Mouse (Mus musculus) ovary, postnatal 10 days (tissue): Measurements from ENCODE around the gene Comt.
A peak's percentile ranks its signal among the peaks of the same experiment; 100 is the strongest.

Experiments
- DNase-seq: peaks from one replicate; pipeline ENCODE4 v3.0.0; 2022; ENCODE audit warnings: low spot score

Gene Comt

DNA sequence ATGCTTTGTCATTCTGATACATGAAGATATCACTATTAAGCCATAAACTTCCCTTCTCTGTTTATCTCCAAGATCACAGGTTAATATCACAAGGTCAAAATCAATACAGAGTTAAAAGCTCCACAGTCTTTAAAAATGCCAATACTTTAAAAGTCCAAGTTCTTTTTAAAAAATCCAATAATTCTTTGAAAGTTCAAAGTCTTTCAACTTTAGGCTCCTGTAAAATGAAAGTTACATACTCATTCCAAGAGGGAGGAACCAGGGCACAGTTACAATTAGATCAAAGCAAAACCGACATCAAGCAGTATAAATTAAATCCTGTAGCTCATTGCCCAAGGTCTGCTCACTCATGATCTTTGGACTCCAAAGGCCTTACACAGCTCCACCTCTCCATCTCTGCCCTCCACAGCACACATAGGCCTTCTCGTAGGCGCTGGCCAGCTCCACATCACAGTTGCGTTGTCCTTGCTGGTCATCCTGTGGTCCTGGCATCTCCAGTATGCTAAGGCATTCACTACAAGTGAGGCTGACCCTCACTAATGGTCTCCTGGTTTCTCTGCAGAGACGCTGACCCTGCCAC lies 6.8 kb upstream of the Comt start:
- DNase-seq = no peak

DNA sequence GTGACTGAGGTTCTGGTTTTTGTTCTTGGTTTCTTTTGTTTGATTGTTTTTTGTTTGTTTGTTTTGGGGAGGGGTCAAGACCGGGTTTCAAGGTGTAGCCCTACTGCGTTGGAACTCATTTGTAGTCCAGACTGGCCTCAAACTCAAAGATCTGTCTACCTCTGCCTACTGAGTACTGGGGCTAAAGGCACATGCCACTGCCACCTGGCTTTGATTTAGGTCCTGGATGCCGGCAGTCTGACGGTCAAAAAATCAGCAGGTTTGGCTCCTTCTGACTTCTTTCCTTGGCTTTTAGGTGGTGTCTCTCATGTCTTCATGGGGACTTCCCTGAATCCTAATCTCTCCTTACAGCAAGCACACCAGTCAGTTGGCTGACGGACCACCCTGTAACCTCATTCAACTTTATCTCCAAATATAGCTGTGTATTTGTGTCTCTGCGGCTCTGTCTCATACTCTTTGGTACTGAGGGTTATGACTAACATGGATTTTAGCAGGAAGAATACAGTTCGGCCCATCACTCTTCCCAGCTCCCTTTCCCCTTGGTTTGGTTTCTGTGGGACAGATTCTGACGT lies 4.1 kb upstream of the Comt start:
- no peak for DNase-seq

DNA sequence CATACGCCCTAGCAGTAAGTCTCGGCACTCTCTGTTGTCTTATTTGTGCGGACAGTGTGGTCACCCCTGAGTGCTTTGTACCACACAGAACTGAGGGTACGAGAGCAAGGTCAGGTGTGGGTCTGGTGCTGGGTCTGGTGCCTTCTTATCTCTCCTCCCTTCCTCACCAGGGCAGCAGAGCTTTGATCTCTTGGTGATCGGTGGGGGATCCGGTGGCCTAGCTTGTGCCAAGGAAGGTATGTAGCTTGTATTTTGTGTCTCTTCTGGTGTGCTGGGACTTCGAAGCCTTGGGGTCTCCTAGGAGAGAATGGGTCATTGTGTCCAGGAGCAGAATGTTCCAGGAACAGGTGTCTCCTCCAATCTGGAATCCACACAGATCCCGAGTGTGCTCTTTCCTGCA lies 3.0 kb upstream of the Comt start:
- no peak for DNase-seq

DNA sequence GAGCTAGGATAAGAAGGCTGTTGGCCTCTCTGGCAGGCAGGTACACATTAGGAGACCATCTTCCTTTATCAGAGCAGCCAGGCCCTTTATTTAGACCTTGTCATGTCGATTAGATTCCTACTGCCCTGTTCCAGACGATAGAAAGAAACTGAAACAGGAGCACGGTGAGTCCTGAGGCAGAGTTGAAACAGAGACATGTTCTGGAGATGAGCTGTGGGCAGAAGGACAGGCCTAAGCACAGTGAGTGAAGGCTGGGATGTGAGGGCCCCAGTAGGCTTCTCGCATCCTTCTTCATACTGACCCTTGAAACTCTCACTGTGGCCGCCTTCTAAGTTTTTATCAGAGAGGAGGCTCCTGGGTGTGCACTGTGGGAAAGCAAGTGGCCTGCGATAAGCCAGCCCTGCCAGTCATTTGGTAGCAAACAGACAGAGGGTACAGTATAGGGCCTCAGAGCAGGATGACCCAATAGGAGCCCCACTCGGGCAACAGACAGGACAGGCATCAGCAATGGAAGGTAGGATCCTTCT lies 1.9 kb upstream of the Comt start:
- DNase-seq = no peak

DNA sequence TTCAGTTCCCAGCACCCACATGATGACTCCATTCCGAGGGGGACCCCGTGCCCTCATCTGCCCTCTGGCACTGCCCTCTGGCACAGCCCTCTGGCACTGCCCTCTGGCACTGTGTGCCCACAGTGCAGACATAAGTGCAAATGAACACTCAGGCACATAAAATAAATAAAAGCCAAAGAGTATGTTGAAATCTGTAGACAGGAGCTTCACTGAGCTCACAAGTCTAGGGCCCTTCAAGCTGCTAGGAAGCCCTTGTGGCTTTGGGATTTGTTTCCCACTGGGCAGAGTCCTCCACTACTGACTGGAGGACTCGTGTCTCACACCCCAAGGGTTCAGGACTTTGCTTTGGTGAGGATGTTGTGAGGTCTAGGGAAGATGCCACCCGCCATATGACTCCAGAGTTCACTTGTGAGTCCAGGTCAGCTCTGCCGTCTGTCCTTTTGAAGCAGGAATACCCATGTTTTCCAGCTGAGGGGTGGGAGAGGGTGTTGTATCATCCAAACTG lies 1.4 kb upstream of the Comt start:
- no peak for DNase-seq

DNA sequence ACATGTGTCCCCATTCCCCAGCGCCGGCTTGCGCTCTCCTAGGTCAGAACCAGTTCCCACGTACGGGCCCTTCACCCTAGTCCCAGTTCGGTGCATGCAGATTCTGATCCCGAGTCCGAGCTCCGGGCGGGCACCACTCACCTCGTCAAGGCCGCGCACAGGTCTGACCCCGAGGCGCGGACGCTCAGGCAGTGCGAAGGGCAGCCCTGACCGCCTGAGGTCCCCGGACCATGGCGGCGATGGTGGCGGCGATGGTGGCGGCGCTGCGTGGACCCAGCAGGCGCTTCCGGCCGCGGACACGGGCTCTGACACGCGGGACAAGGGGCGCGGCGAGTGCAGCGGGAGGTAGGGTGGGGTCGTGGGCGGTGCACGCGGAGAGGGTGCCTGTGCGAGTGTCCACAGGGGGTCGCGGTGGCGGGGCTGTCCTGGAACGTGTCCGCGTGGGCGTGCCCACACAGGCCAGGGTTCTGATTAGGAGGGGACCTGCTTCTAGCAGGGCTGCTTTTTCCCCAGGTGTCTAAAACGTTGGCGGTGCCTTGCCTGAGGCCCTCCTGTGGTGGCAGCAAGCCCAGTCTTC lies 349 bp downstream of the Comt start, which contains the start of gene Txnrd2:
TSS of gene Txnrd2 (plus strand) at position 170 of the 577 bp plus-strand sequence.
- DNase-seq = peak; percentile 69

DNA sequence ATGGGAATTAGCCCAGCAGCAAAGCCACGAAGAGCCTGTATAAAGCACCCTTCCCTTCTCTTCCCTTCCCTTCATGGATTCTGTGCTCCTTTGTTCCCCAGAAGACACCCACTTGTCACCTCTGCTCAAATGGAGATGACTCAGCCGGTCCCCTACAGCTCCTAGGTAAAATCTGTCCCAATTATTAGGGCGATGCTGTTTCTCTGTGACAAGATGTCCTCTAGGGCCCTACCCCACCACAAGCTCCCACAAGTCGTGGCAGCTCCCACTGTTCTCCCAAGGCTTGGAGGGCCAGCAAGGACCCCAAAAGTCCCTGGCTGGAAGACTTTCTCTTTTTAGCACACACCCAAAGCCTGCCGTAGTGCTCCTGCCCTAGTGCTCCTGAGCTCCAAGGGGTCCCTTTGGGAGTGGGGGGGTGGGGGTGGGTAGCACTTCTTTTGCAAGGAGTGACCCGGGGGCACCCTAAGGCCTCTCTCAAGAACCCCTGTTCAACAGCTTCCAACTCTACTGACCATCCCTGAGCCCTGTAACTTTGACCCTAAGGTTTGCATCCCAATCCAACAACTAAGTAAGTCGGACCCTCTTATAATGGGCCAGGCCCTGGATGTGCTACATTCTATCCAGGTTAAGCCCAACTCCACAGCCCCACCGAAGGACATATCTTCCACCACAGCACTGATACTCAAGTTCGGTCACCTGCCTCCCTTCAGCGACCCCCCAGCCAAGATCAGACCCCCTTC lies 1.0 kb downstream of the Comt start:
- DNase-seq = no peak

DNA sequence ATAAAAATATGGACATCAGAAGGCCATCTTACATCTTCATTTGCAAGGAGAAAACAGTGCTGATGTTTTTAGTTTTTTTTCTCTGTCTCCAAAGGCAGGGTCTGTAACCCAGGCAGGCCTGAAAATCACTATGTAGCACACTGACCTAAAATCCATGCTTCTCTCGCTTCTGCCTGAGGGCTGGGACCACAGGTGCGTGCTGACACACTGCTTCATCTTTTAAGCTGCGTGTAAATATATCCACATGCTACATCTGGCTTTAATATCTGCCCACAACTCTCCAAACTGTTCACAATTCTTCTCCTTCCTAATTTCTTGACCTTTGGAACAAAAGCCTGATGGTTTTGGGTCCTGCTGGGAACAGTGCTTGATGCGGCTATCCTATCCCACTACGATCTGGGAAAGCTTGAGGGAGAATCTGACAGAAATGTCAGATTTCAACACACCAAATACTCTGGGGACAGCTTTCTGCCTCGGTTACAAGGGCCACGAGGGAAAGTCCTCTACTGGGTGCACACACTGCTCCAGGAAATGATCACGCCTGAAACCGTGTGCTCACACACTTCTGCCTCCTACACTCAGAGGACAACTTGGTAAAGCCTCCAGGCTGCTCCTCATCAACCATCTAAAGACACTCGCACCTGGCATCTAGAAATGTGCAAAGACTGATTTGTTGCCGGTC lies 2.1 kb downstream of the Comt start:
- no peak for DNase-seq

DNA sequence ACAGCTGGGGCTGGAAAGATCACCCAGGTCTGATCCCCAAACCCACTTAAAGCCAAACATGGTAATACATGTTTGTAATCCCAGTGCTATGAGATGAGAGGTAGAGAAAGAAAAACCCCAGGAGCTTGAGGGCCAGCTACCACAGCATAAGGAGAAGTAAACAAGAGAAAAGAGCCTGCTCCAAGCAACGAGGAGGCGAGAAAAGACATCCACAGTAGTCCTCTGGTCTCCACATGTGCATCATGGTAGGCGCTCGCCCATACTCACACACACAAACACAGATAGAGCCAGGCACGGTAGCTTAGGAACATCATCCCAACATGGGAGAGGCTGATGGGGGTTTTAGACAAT lies 2.8 kb downstream of the Comt start:
- DNase-seq = no peak

DNA sequence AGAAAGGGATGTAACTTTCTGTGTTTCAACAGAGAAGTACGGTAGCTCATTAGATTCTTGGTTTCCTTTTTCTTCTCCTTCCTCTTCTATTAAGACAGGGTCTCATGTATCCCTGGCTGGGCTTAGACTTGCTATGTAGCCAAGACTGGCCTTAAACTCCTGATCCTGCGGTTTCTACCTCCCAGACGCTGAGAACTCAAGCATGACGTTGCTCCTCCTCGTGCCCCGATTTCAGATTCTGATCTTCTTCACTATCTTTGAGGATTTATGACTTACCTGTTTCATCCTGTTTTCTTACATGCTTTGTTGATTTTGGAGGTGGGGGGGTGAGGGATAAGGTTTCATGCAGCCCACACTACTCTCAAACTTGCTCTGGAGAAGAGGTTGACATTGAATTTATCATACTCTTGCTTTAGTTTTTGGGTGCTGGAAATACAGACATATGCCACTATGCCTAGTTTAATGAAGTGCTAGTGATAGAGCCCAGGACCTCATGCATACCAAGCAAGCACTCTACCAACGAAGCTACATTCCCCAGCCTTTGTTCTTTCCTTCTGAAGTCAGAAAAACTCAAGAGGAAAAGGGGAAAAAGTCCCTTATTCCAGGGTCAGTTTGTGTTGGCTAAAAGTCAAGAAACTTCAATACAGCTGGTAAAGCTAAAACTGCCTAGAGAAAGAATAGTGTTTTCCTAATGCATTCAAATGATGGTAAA lies 3.3 kb downstream of the Comt start:
- no peak for DNase-seq

DNA sequence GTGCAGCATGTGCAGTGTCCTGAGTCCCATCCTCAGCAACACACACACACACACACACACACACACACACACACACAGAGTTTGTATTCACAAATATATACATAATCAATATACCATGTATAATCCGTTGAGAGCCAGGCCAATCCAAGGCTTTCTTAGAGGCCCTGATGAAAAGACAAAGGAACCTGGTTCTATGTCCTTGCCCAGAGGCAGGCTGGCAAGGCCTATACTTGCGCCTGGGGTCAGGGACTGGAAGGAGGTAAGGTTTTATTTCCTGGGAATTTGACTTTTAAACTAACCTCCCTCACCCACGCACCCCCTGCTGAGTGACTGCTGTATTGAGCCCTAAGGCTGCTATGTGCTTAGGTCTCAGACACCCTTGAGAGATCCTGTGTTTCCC lies 6.1 kb downstream of the Comt start:
- DNase-seq = no peak

DNA sequence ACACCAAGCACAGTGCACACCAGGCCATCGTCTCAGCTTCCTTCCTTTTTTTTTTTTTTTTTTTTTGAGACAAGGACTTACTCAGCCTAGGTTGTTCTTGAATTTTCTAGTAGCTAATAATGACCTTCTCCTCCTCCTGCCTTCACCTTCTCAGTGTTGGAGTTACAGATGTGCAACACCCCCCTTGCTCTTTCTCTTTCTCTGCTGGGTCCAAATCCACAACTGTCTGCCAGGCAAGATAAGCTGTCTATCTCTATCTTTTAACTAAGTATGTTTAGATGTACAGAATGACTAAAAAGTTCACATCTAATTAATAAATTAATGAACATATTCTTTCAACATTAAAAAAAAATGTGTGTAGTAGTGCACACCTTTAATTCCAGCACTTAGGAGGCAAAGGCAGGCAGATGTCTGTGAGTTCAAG lies 7.0 kb downstream of the Comt start:
- DNase-seq = no peak

DNA sequence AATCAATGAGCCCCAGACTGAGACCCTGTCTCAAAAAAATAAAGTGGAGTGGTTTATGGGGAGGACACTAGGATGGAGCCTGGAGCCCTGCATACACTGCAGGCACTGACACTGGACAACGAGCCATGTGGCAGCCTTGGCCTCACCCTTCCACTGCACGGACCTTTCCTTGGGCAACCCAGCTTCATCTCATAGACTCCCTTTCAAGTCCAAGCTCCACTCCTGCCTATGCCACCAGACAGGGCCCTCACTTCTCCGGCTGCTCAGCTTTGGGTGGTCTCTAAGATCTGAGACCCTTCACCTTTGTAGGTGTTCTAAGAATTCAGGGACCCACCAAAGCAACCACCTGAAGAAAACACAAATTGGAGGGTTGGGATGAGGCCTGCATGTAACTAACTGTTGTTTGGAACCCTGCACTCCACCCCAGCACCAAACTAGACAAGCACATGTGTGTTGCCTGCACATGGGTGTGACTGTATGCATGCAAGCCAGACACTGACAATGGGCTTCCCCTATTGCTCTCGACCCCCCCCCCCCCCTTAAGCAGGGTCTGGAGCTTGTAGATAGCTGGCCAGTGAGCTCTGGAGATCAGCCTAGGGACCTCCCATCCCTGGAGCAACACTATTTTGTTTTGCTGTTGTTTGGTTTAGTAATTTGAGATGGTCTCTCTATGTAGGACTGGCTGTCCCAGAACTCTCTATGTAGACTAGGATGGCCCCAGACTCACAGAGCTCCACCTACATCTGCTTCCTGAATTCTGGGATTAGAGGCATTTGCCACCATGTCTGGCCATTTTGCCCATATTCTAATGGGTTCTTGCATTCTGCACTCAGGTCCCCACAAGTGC lies 7.7 kb downstream of the Comt start:
- DNase-seq = no peak

DNA sequence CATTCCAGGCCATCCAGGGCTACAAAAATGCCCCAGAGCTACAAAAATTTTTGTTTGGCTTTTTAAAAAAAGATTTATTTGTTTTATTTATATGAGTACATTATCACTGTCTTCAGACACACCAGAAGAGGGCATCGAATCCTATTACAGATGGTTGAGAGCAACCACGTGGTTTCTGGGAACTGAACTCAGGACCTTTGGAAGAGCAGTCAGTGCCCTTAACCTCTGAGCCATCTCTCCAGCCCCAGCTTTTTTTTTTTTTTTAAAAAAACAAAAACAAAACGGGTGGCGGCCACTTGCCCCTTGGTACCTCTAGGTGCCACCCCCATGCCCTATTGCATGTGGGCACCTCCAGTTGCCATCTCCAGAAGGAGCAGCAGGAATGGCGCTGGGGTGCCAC lies 9.2 kb downstream of the Comt start:
- DNase-seq = no peak

DNA sequence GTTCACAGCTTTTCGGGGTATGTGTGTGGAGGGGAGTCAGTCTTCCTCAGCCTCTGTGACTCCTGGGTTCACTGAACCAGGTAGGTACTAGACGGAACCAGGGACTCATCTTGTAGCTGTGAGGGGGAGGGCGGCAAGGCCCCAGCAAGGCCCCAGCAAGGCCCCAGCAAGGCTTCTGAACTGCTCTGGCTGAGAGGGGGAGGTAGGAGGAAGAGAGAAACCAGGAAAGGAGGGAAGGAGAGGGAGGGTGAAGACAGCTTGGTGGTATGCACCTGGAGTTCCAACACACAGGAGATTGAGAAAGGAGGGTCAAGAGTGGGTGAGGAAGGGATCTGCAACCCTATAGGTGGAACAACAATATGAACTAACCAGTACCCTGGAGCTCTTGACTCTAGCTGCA lies 9.8 kb downstream of the Comt start:
- no peak for DNase-seq

DNA sequence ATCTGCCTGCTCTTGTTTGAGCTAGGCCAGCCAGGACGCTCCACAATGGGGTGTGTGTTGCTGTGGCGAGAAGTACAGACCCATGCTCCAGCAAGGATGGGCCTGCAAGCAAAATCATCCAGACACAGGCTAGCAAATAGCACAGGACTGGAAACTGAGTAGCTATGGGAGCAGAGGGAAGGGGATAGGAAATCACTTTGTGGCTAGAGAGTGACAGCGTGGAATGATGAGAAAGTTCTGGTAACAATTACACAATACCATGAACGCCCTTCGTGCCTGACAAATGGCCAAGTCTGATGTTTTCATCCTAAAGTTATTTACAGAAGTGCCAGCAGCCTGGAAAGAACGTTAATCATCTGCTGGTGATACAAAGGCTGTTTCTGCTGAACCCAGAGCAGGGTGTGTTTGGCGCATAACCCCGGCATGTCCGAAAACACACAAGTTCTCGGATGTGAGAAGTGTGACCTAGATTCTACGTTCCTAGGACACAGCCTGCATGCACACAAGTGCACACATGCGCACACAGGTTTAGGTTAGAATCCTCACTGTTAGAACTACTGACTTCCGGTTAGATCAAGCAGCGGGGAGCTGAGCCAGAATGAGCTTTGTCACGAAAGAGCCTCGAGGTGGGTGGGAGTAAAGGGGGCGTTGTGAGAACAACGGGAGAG lies 10.4 kb downstream of the Comt start:
- DNase-seq = no peak

DNA sequence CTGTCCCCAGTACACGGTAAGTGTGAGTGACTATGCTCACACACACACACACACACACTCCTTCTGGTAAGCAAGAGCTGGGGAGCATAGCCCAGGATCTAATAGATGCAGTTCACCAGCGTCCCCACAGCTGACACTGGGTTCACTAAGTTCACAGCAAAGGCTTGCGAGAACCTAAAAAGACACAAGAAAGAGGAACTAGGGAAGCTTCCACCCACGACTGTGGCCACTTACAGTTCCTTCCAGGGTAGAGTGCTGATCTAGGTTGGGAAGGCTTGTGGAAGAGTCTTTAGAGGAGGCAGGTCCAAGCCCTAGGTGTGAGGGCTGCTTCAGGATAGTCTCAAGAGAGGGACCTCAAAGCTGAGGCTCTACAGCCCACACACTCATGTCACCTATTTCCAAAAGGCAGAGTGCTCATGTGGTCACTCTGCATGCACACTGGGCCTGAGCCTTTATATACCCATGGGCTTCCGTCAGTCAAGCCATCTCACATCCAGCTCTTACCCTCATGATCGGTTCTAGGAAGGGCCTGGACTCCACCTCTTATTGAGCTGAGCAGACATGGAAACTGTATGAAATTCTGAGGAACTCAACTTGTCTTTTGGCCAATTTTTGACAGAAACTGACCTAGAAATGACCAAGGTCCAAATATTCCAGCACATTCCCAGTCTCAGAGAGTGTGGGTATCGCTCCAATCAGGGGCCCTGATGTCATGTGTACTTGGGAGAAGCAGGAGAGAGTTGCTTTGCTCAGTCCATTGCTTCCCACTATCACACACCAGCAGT lies 13.4 kb downstream of the Comt start:
- no peak for DNase-seq

DNA sequence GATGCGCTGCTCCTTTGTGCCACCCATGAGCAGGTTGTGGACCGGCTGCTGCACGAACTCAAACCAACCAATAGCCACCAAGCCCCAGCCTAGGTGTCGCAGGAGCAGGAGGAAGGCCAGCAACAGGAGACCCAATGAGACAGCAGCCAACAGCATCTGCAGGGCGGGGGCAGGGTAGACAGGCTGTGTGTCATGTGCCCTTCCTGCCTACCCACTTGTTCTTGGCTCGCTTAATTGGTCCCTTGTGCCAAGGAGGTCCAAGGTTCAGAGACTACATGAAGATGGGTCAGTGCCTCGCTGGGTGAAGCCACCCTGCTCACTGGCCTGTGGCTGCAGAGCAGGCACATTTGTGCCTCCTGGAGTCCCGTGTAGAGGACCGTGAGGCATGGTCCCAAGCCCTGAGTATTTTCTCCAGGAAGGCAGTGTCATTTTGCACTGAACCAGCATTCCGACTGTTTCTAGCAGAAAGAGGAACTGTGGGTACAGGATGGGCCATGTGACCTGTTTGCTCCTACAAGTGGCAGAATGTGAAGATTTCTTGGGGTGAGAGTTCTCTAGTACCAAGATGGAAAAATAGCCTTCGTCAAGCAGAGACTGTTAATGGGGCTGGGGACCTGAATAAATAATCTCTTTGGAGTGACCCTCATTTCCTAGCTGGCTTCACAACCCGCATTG lies 14.7 kb downstream of the Comt start:
- DNase-seq = no peak
